Mouse (Mus musculus) neural tube, embryonic 10.5 days (tissue): ENCODE data around the gene Plekhh3.

Experiments
- DNase-seq: peaks from one replicate; pipeline ENCODE4 v3.0.0-alpha.2; 2017; ENCODE audit warnings: low spot score; ENCODE audit errors: extremely low spot score

Plekhh3 gene

DNA sequence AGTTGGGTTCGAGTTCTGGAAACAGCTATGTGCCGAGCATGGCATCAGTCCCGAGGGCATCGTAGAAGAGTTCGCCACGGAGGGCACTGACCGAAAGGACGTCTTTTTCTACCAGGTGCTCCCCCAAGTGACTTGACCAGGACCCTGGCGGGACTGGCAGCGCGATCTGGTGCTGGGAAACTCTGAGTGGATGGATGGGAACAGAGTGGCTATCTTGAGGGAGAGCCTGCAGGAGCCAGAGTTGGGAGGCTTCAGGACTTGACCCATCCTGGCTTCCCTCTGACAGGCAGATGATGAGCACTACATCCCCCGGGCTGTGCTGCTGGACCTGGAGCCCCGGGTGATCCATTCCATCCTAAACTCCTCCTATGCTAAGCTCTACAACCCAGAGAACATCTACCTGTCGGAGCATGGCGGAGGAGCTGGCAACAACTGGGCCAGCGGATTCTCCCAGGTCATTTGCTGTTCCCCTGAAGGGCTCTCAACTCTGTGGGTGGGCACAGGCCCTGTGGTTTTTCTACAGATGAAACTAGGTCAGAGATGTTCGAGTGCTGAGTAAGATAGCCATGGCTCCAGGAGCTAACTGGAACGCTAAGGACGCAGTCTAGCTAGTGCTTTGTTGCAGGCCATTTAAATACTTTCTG is 50.5 kb downstream of the Plekhh3 start:
- DNase-seq: no peak

DNA sequence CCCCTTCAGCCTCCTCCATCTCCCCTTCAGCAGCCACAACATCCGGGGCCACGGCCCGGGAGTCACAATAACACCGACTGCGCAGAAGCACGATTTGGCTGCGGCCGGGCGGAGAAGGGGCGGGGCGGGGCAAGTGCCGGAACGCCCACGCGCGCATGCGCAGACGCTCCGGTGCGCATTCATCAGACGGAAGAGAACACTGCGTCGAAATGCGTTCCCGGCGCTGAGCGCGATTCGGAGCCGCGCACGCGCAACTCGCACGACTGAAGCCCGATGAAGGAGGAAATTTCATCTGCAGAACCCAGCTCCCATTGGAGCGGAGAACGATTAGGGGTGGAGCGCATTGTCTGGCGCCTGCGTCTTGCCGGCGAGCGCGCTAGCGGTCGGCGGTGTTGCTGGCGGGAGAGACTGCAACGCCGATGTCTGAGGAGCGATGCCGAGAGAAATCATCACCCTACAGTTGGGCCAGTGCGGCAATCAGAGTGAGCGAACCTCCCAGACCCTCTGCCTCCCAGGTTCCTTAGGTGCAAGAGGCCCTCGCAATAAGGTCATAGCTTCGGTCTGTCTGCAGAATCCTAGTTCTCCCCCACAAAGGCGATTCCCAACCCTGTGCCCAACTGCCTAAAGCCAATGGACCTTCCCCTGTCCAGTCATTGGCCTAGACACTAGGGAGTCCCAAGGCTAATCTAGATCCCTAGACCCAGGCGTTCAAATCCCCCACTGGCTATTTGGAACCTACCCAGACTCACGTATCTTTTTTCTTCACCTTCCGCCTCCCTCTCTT is 51.2 kb downstream of the Plekhh3 start, which contains the start of the genes Retreg3 and Tubg1:
Gene Retreg3 (minus strand): TSS at position 133 of the 784 bp plus-strand sequence.
Gene Tubg1 (plus strand): TSS at position 178 of the 784 bp plus-strand sequence.
- peak; percentile 100 for DNase-seq

DNA sequence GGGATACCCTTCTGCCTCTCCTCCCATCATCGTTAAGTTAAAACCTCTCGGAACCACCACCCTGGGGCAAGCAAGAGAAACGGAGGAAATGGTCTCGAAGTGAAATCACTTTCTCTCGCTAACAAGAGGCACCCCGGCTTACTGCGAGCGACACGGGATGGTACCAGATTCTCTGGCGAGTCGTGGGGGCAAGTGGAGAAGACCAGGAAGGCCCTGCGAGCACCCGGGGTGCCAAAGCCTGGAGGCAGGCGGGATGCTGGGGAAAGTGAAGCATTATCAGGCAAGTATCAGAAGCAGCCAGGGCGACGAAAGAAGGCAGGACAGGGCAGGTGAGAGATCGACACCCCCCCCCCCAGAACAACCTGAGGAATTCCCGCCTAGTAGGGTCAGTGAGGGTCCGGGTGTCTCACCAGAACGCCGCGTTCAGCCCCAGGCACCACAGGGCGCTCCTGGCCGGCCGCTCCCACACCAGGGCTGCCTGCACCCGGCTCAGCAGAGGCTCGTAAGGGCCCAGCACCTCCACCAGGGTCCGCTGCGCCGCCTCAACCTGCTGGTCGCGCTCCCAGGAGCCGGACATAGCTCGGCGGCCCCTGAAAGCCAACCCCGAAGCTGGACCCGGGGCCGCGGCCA is 51.9 kb downstream of the Plekhh3 start:
- DNase-seq: peak; percentile 43

DNA sequence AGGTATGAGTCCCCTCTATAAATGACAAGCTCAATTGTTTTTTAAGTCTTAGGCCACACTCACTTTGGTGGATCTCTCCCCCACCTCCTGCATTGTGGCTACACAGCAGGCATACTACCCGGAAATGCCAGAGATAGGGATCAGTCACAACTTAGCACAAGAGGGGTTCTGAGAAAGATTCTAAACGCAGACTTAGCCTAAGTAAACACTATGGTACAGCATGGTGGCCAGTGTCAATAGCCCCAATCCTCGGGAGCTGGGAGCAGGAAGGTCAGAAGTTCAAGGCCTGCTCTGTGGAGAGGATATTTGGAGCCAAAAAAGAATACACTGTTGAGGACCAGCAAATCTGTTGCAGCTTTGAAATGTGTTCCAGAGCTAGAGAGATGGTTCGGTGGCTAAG is 53.0 kb downstream of the Plekhh3 start:
- DNase-seq: no peak

DNA sequence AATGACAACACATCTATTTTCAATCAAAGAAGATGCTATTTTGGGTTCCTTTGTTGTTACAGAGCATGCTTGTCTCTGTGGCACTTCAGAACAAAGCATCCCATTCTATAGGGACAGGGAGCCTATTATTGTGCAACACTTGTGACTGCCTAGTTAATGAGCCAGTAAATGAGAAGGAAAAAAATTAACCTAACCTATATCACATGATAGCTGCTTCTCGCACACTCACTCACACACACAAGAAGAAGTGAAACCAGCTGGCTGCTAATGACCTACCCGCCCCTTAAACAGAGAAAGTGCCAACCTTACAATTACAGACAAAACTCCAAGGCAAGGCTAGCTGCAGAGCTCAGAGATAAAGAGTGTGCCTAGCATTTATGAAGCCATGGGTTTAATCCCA is 55.6 kb downstream of the Plekhh3 start:
- no peak for DNase-seq
